Mouse (Mus musculus): ENCODE measurements around the gene Tmbim1. TPM values are rescaled to one million over a fixed set of nuclear protein-coding genes. Genes with fewer than 3 reads are reported as not detected.

The Tmbim1 gene
- total and polyA plus RNA-seq, 3 experiments: 26.6 to 35.1 (median 32.4) TPM

GRCm38 (mm10) chr1:74296477-74296876, 8.9 kb downstream of the Tmbim1 start:
- peak overlapping the region; percentile 86 for H3K27ac ChIP-seq (ENCODE audit: insufficient read depth, low read depth)
- peaks cover 33 to 73% of the 10 kb centered on the region in 2 experiments for H3K4me1 ChIP-seq (ENCODE audit: control insufficient read depth in 1 of 2, insufficient read depth in 2 of 2)
- H3K9ac ChIP-seq (ENCODE audit: insufficient read depth, low read depth): peak overlapping the region; percentile 15; the same call in 1 of the 2 replicates

GRCm38 (mm10) chr1:74295456-74296171, 9.8 kb downstream of the Tmbim1 start:
- dilution Hi-C loops (cut with MboI; ENCODE audit: extremely low pct_ligation_motif_present, extremely low pct_unique_long_range_greater_than_20kb, low sequenced_read_pairs) (no loop called here), in situ Hi-C loops (cut with MboI; ENCODE audit: low pct_ligation_motif_present, low pct_unique_long_range_greater_than_20kb, low sequenced_read_pairs) (no loop called here)
- Histone ChIP-seq H3K27ac (ENCODE audit: insufficient read depth, low read depth) (peak overlapping the region; percentile 86), H3K27me3 (replicated peaks) (no peaks in the 10 kb centered on the region), H3K4me1 (ENCODE audit: control insufficient read depth in 1 of 2, insufficient read depth in 2 of 2) (peaks cover 28 to 71% of the 10 kb centered on the region in 2 experiments), H3K9me3 (replicated peaks; ENCODE audit: low read length) (no peaks in the 10 kb centered on the region), H3K79me2 (replicated peaks; ENCODE audit: control insufficient read depth, extremely low read depth, insufficient read depth, poor library complexity, severe bottlenecking) (peaks cover 29% of the 10 kb centered on the region), H3K9ac (ENCODE audit: insufficient read depth, low read depth) (peak overlapping the region; percentile 26; the same call in 1 of the 2 replicates), H3K36me3 (replicated peaks in 1 of 2; ENCODE audit: control insufficient read depth in 1 of 2, insufficient read depth in 1 of 2, low read length in 1 of 2) (peaks cover 35 to 86% of the 10 kb centered on the region in 2 experiments), H3K4me2 (ENCODE audit: insufficient read depth, low read depth, poor library complexity, severe bottlenecking) (peak overlapping the region; percentile 77), H3K4me3 (replicated peaks in 1 of 3; ENCODE audit: low read depth in 2 of 3, low read length in 2 of 3, poor library complexity in 1 of 3) (peak overlapping the region in 1 of 3 experiments; percentile 23)
- TF ChIP-seq MAZ (IDR thresholded peaks at IDR 0.05; ENCODE audit: low read depth, low read length) (peak; percentile 65), MXI1 (IDR thresholded peaks at IDR 0.05; ENCODE audit: low read depth, low read length) (peak; percentile 61; the same call in 1 of the 2 replicates), TBP (conservative IDR thresholded peaks at IDR 0.05; ENCODE audit: low read depth, low read length) (no peak), MEF2A (IDR thresholded peaks at IDR 0.05; ENCODE audit: borderline replicate concordance, low read depth, low read length) (peak; percentile 30; the same call in 1 of the 2 replicates), ZKSCAN1 (IDR thresholded peaks at IDR 0.05; ENCODE audit: borderline replicate concordance, low read depth, low read length) (no peak), CHD1 (IDR thresholded peaks at IDR 0.05; ENCODE audit: low read depth, low read length) (0 out of 2 replicates have a peak, but pooled peaks have one; percentile 55), PAX5 (IDR thresholded peaks at IDR 0.05; ENCODE audit: low read length) (no peak), SIN3A (IDR thresholded peaks at IDR 0.05; ENCODE audit: low read length) (peak; percentile 80), BHLHE40 (IDR thresholded peaks at IDR 0.05; ENCODE audit: low read depth, low read length) (peak; percentile 86), HCFC1 (IDR thresholded peaks at IDR 0.05; ENCODE audit: low read depth, low read length) (no peak), ELF1 (IDR thresholded peaks at IDR 0.05; ENCODE audit: low read depth, low read length) (peak; percentile 73), ZNF384 (IDR thresholded peaks at IDR 0.05; ENCODE audit: low read depth, low read length) (no peak), CTCF (conservative IDR thresholded peaks at IDR 0.05 in 1 of 2, IDR thresholded peaks at IDR 0.05 in 1 of 2; ENCODE audit: low read depth in 2 of 2, low read length in 2 of 2) (no peak), IRF4 (IDR thresholded peaks at IDR 0.05; ENCODE audit: low read depth, low read length) (peak; percentile 67), TCF12 (IDR thresholded peaks at IDR 0.05; ENCODE audit: low read depth, low read length) (peak; percentile 65; the same call in 1 of the 2 replicates), NRF1 (IDR thresholded peaks at IDR 0.05; ENCODE audit: low read depth, low read length) (0 out of 2 replicates have a peak, but pooled peaks have one; percentile 9), SMC3 (IDR thresholded peaks at IDR 0.05; ENCODE audit: low read depth, low read length) (no peak), NELFE (IDR thresholded peaks at IDR 0.05; ENCODE audit: low read depth, low read length) (no peak), POLR2A (IDR thresholded peaks at IDR 0.05; ENCODE audit: low read depth, low read length) (no peak), ZMIZ1 (IDR thresholded peaks at IDR 0.05; ENCODE audit: low read depth, low read length) (no peak), ZC3H11A (IDR thresholded peaks at IDR 0.05; ENCODE audit: low read depth, low read length) (no peak), E2F4 (IDR thresholded peaks at IDR 0.05; ENCODE audit: insufficient replicate concordance, low read depth, low read length) (no peak), ETS1 (conservative IDR thresholded peaks at IDR 0.05; ENCODE audit: low read depth, low read length) (peak; percentile 96), CHD2 (IDR thresholded peaks at IDR 0.05; ENCODE audit: low read length) (peak; percentile 29; the same call in 1 of the 2 replicates)
- peak; percentile 87 for DNase-seq (ENCODE audit: extremely low read depth)

More at GRCm38 (mm10) chr1:74296477-74296876, 8.9 kb downstream of the Tmbim1 start:
- TF ChIP-seq NELFE (IDR thresholded peaks at IDR 0.05; ENCODE audit: low read depth, low read length): no peak
- no peak for TF ChIP-seq GABPA (IDR thresholded peaks at IDR 0.05; ENCODE audit: insufficient replicate concordance, low read depth, low read length)
- no peak for TF ChIP-seq JUN (IDR thresholded peaks at IDR 0.05; ENCODE audit: insufficient read depth, low read depth, low read length)
- no peak for TF ChIP-seq ETS1 (conservative IDR thresholded peaks at IDR 0.05; ENCODE audit: low read depth, low read length)
- TF ChIP-seq CHD1 (IDR thresholded peaks at IDR 0.05; ENCODE audit: low read depth, low read length): no peak
- no peak for TF ChIP-seq MYC (IDR thresholded peaks at IDR 0.05; ENCODE audit: low read depth, low read length)
- Histone ChIP-seq H3K36me3 (replicated peaks in 1 of 2; ENCODE audit: control insufficient read depth in 1 of 2, insufficient read depth in 1 of 2, low read length in 1 of 2) (peaks cover 26 to 84% of the 10 kb centered on the region in 2 experiments), H3K4me2 (ENCODE audit: insufficient read depth, low read depth, poor library complexity, severe bottlenecking) (peak overlapping the region; percentile 77; the same call in 1 of the 2 replicates), H3K4me3 (replicated peaks in 1 of 3; ENCODE audit: low read depth in 2 of 3, low read length in 2 of 3, poor library complexity in 1 of 3) (peak overlapping the region in 1 of 3 experiments; percentile 23), H3K79me2 (replicated peaks; ENCODE audit: control insufficient read depth, extremely low read depth, insufficient read depth, poor library complexity, severe bottlenecking) (peaks cover 32% of the 10 kb centered on the region), H3K9me3 (replicated peaks; ENCODE audit: low read length) (no peaks in the 10 kb centered on the region), H3K27me3 (replicated peaks) (no peaks in the 10 kb centered on the region)
- dilution Hi-C loops (cut with MboI; ENCODE audit: extremely low pct_ligation_motif_present, extremely low pct_unique_long_range_greater_than_20kb, low sequenced_read_pairs): no loop called here
- no peak for DNase-seq (ENCODE audit: extremely low read depth)
- in situ Hi-C loops (cut with MboI; ENCODE audit: low pct_ligation_motif_present, low pct_unique_long_range_greater_than_20kb, low sequenced_read_pairs): no loop called here
